Mouse (Mus musculus) retina, adult 2 months (tissue): ENCODE measurements at regions not wholly inside any gene's neighbourhood (a gene's known extent, or its start where the extent isn't known, plus 50 kb on each side); places are given as distances from the start of the nearest gene placed in this dataset.

Source experiments
- DNase-seq: peaks from one replicate; pipeline ENCODE4 v3.0.0-alpha.2; 2012; ENCODE audit warnings: low read depth, low spot score

DNA sequence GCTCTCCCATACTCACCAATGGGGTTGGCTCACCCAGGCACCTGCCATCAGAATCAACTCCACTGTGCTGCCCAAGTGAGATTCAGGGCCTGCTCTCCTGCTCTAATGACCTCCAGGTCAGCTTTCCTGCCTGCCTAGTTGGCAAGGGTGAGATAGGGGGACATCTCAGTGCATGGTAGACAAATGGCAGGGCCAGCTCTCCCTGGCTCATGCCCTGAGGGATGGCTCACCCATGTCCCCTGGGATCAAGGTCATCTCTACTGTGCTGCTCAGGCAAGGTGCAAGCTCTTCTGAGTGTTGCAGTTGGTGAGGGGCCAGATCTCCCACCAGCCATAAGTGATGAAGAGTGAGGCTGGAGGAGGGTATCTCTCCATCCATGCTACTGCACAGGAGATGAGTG, 161.2 kb downstream of the Diras2 start:
- no peak for DNase-seq

DNA sequence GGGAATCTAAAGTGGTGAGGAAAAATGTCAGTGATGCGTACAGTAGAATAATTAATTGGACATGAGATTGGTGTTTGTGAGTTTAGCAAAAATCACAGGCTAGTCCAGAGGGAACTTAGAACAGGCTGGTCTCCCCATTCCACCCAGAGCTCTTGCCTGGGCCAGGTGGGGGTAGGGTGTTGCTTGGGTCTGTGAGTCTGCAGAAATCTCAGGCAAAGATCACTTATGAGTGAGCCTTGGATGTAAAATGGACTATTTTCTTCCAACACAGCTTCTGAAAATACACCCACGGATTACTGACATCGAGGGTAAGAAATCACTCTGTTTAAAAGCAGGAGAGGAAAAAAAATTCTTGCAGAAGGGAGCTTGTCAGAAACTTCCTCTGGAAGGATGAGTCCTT, 159.1 kb downstream of the Diras2 start:
- no peak for DNase-seq

DNA sequence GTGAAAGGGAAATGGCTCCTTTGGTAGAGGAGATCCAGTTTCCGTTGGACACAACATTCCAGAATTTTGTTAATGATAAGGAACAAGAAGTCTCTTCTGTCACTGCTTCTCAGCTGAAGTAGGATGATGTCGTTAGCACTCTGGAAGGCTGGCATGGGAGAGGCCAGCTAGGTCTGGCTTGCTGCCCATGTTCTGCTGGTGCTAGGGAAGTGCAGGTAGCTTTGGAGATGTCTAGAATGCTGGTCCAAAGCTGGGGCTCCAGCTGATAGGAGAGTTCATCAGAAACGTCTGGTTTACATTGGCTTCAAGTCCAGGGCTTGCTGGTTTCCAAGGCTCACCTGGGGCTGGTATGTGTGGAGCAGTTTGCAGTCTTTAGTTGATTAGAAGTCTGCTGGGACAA, 156.3 kb downstream of the Diras2 start:
- no peak for DNase-seq

DNA sequence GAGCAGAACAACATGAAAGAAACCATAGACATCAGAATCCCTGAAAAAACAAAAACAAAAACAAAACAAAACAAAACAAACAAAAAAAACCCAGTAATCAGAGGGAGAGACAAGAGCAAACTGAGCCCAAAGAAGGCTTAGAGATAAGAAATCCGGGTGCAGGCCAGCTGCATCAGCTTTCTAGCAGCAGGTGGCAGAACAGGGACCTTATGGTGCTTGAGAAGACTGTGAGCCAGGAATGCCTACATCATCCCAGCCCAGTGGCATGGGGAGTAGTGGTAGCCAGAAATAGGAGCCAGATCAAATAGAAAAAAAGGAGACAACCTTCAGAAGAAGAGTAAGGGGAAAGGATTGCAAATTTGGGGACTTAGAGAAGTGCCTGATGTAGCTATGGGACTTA, 152.8 kb downstream of the Diras2 start:
- DNase-seq = no peak

DNA sequence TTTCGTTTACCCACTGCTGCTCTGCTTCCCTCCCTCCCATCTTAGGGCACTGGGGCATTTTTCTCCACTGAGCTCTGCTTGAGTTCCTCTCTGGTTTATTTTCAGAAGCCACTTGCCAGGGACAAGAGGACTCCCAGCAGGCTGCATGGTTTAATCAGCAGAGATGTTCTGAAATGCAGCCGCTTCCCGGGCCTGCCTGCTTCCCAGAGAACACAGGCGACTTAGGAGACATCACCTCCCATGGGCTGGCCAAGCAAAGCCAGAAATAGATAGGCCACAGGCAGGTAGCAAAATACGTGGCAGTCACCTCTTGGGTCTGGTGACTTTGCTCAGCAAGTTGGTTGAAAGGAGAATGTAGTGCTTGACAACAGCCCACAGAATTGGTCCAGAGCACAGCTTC, 141.8 kb downstream of the Diras2 start:
- no peak for DNase-seq

DNA sequence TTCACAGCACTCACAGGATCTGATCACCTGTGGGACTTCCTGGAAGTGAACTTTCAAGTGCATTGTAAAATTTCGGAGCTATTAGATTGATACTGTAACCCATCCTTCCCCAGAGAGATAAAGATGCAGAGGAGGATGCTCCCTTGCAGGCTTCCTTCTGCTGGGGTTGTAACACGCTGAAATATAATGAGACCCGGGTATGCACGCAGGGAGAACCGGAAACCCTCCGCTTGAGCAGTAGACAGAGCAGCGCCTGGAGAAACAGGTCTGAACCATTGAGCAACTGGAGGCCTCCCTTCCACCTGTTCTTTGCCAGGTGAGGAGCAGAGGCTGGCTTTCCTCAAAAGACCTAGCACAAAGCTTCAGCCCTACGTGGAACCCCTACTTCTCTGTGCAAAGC, 135.3 kb downstream of the Diras2 start:
- DNase-seq = no peak

DNA sequence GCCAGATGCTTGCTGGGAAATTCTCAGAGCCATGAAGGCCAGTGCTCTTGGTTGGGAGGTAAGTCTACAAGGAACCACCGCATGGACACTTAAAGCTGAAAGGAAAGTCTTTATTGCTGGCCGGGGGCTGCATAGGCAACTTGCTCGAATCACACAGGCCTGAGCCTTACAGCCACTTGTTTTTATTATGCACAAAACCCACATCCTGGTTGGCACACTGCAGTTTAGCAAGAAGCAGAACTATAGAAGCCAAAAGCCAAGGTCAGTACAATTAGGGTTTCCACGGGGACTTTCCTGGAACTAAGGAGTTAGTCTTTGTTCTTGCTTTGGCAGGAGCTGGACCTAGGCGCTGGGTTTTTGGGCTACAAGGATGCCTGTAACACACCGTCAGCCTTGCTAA, 132.7 kb downstream of the Diras2 start:
- DNase-seq = no peak

DNA sequence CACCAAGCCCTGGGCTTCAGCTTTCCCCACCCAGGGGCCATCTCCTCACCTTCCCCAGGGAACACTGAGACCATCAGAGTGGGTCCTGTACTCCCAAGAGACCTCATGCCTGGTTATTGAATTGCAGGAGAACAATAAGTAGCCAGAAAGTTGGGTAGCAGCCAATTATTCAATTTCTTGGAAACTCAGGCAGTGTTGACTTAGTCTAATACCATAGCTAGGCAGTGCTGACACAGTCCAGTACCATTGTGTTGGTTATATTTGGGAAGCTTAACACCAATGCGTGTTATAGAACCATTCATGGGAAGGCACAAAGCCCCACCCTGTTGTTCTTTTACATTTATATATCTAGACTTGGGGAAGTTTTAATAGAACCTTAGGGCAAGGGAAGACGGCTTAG, 131.9 kb downstream of the Diras2 start:
- DNase-seq = no peak

DNA sequence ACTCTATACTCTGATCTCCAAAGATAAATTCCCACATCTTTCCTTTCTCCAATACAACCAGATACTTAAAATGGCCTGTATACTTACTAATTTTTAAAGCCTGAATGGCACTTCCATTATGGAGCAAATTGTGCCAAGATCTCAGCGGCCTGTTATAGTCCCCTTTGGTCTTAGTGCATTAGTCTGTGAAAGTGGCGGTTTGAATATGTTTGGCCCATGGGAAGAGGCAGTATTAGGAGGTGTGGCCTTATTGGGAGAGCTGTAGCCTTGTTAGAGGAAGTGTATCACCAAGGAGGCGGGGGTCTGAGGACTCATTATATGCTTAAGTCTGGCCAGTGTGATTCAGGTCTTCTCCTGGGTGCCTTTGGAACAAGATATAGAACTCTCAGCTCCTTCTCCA, 127.3 kb downstream of the Diras2 start:
- no peak for DNase-seq

DNA sequence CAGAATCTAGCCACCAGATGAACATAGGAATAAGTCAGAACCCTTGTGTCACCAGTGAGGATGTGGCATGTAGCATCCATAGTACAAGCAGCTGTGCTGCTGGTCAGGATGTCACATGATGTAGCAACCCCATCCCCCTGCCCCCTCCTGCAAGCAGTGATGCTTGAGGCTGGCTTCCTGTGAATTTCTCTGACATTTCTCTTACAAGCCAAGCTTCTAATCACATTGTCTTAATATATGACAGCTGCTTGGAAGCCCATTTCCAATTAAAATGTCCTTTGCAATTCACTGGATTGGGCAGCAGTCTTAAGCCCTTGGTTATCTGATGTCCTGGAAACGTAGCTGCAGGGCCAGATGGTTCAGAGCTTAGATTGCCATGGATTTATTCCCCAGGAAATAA, 114.8 kb downstream of the Diras2 start:
- DNase-seq = peak; percentile 25

DNA sequence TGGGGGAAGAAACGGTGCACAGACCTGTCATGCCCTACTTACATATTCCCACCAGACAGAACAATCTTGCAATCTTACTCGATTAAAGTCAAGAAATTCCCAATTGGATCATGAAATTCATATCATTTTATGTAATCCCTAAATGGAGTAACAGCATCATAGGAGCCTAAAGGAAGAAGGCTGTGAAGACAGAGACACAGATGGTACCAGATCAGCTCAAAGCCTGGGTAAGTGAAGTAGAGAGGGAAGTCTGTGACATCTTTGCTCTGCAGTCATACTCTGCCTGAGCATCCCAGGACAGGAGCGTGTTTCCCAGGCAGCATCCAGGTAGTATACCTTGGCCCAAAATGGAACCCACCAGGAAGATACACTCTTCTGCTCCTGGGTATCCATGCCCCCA, 108.6 kb downstream of the Diras2 start:
- DNase-seq = no peak

DNA sequence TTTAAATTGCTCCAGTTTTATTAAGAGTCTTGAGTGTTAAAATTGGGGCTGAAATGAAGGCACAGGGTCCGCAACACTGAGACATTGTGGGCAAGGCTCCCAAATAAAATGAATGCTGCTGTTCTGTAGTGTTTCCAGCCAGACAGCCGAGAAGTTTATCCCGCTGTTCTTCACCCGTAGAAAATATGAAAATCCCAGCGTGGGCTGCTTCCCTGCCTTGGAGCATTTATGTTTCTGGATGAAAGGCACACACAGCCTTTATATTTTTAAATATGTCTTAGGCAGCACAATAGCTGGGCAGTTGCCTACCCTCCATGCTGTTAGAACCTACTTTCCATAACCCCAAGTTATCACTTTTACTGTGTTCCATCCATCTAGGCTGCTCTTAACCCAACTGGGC, 102.6 kb downstream of the Diras2 start:
- no peak for DNase-seq

DNA sequence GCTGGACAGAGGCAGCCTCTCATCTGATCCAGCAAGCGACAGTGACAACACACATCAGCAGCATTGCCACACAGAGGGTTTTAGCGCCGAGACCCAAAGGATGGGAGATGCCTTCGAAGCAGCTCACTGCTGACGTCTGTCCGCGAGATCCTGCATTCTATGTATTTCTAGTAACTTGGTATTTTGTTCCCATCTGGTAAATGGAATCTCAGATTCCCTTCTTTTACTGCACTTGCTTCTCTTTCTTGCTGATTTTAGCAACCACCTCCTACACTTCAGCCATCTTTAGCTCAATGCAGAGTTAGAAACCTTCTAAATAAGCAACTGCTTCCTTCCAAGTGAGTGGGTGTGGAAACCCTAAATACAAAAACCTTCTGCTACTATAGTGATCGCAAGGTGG, 94.3 kb downstream of the Diras2 start:
- DNase-seq = no peak

DNA sequence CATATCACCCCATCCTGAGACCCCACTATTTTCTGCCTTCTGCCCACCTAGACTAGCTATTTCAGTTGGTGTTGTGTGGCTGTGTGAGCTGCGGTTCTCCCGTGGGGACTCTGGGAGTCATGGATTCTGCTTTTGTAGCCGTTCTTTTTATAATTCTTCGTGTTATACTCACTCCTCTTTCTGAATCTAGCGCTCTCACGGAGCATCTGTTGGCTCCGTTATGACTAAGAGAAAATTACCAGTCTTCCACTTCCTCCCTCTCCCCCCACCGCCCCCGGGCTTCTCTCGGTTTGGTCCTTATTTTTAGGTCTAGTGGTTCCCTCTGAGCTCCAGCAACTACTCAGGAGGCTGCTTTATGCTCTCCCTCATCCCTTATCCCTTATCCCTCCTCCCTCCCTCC, 85.6 kb downstream of the Diras2 start:
- DNase-seq = peak; percentile 4

DNA sequence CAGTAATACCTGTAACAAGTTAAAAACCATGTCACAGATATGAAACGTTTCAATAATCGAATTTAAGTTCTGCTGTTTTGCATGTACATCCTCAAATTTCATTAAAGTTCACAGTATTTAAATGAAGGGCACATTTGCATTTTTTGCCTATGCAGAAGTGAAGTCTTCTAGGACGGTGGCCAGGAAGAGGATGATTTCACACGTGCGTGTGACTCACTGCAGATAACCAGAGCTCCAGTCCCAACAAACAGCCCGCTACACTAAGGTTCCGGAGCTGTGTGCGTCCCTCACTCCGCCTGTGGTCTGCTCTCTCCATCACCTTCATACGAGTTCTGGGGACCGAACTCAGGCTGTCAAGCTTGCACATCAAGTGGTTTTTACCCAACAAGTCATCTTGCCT, 82.2 kb downstream of the Diras2 start:
- DNase-seq = no peak

DNA sequence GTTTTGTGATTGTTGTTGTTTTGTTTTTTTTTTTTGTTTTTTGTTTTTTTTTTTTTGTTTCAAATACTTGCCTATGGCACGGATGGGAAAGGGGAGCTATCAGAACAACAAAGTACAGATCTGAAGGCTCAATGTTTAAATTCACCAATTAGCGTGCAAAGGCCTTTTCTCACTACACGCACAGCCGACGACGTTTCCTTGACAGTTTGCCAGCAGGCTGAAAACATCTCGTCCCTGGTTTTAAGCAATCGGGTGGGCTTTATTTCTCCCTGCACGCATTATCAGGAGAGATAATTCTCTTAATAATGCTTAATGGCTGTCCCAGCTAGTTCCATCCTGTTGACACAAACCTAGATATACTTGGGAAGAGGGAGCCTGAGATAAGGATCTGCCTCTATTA, 79.6 kb downstream of the Diras2 start:
- DNase-seq = no peak

DNA sequence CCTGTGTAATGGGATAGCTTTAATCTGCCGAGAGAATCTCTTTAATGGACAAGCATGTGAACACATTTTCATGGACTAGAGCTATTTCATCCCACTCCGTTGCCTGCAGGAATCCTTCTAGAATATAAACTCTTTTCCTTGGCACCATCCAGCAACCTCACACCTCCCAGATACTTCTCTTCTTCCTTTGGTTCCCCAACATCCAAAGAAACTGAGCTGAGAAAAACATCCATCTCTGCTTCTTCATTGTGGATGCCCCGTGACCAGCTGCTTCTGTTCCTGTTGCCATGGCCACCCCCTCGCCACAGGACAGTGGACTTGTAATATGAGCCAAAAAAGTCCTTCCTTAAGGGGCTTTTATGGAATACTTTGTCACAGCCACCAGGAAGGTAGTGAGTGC, 78.8 kb downstream of the Diras2 start:
- DNase-seq = no peak
